In the genomic region with DNA sequence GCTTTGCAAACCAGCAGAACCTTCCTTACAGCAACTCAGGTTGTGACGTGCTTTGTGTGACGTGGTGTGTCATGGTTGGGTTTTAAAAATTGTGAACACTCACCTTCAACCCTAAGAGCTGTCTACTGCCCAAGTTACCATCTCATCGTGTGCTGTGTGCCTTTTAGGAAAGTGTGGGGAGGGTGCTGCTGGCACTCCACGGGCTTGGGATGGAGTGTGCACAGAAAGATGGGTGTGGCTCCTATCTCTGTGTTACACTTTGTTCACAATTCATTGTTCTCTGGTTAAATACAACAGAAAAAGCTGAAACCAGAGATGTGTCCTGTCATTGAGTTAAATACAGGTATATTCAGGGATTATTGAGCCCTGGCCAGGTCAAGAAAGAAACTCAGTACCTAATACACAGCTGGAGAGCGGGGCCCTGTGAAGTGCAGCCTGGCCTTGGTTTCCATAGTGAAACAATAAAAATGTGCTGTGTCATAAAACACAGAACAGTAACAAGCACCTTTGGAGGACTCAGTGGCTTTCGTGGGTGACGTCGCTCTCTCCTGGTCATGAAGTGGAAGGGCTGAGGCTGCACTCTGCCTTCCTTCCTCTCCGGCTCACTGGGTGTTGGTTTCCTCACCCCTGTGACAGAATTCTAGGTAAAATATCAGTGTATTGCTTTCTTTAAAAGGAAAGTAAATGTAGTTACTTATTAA, we compare ENCODE assay signal across 8 mouse cellular contexts. TPM values are rescaled to one million over a fixed set of nuclear protein-coding genes. Genes with fewer than 3 reads are reported as not detected.
DNase-seq lines count a peak whose midpoint lies in the region; ATAC-seq and TF ChIP-seq lines count a peak whose summit lies in the region.

No protein-coding gene starts in this region.

- WGBS in liver, postnatal 0 days (ENCODE audit: insufficient replicate concordance): 56% methylated on average over 9 of the region's 9 CpGs

- TF ChIP-seq CTCF in liver, postnatal 0 days (IDR thresholded peaks at IDR 0.05; ENCODE audit: low read depth): no peak; the same call in 1 of the 2 replicates

- H3K4me2 ChIP-seq in liver, postnatal 0 days (ENCODE audit: low read depth, low read length): no peak overlapping the region

- no peaks in the 10 kb centered on the region for H3K36me3 ChIP-seq in liver, postnatal 0 days (replicated peaks; ENCODE audit: insufficient read depth, low read length)

- no peaks in the 10 kb centered on the region for H3K27me3 ChIP-seq in liver, postnatal 0 days (ENCODE audit: insufficient read depth, low read length)

- peak; percentile 23 for DNase-seq in thymus, postnatal 14 days
- no peak for DNase-seq in thymus, adult 18-20 months
- DNase-seq in forelimb bud, embryonic 11.5 days (ENCODE audit: low read depth, low spot score): peak; percentile 48
- DNase-seq in liver, postnatal 0 days: no peak
- no peak for DNase-seq in right cerebral cortex, adult 18-20 months
- DNase-seq in urinary bladder, postnatal 14 days (ENCODE audit: low spot score): no peak
- no peak for DNase-seq in urinary bladder, postnatal 10 days (ENCODE audit: low spot score)
- DNase-seq in ovary, adult 18-20 months (ENCODE audit: low spot score): no peak

- H3K9me3 ChIP-seq in liver, postnatal 0 days (ENCODE audit: low read length): no peaks in the 10 kb centered on the region

- H3K4me1 ChIP-seq in liver, postnatal 0 days (ENCODE audit: insufficient read depth): 0 out of 2 replicates have a peak, but pooled peaks cover 3% of the 10 kb centered on the region

- ATAC-seq in liver, postnatal 0 days: peak; percentile 36; the same call in 1 of the 2 replicates

- no peak overlapping the region for H3K4me3 ChIP-seq in liver, postnatal 0 days (ENCODE audit: low read depth, low read length)

- H3K9ac ChIP-seq in liver, postnatal 0 days (replicated peaks): no peak overlapping the region

- no peak for TF ChIP-seq EP300 in liver, postnatal 0 days (IDR thresholded peaks at IDR 0.05; ENCODE audit: low read depth)

- H3K27ac ChIP-seq in liver, postnatal 0 days (ENCODE audit: low read depth): no peak overlapping the region

RNA-seq across cellular contexts. Expression of a gene that starts 42.2 kb away (rescaled TPM):
- polyA plus RNA-seq in liver, postnatal 0 days (2015; fragmentation: Nextera tagmentation; extraction: Ambion mirVana): 4.2 and 5.2 TPM in 2 replicates

Comparison
In these comparisons a context has a peak if more than half of its experiments do, and no peak if none do; other contexts are left out.
1. DNase-seq: peak in thymus, postnatal 14 days (single experiment) and forelimb bud, embryonic 11.5 days (single experiment); none in thymus, adult 18-20 months (0 of 2), liver, postnatal 0 days (single experiment), right cerebral cortex, adult 18-20 months (single experiment), urinary bladder, postnatal 14 days (single experiment), urinary bladder, postnatal 10 days (single experiment) and ovary, adult 18-20 months (single experiment).